Mouse (Mus musculus) midbrain, embryonic 10.5 days (tissue): Measurements from ENCODE around the gene Chrna1. TPM values are rescaled to one million over a fixed set of nuclear protein-coding genes. Genes with fewer than 3 reads are reported as not detected.
A peak's percentile ranks its signal among the peaks of the same experiment; 100 is the strongest.

ENCODE experiments used
- DNase-seq: peaks from one replicate; pipeline ENCODE4 v3.0.0-alpha.2; 2017; ENCODE audit warnings: low spot score
- H3K27ac ChIP-seq: fragments of 300-500 bp; sonication (generic); replicated peaks from 2 replicates; pipeline ENCODE4 v1.5.1; 2016; ENCODE audit warnings: mild to moderate bottlenecking
- H3K27me3 ChIP-seq: fragments of 300-500 bp; sonication (generic); 2 replicates; pipeline ENCODE4 v1.6.1; 2016; ENCODE audit warnings: low read depth, mild to moderate bottlenecking; ENCODE audit not compliant: poor library complexity, severe bottlenecking
- H3K36me3 ChIP-seq: fragments of 300-500 bp; sonication (generic); 2 replicates; pipeline ENCODE4 v1.6.1; 2016; ENCODE audit warnings: mild to moderate bottlenecking, moderate library complexity
- H3K4me1 ChIP-seq: fragments of 300-500 bp; sonication (generic); 2 replicates; pipeline ENCODE4 v1.6.1; 2016
- H3K4me3 ChIP-seq: fragments of 300-500 bp; sonication (generic); 2 replicates; pipeline ENCODE4 v1.5.1; 2016; ENCODE audit warnings: mild to moderate bottlenecking, moderate library complexity
- H3K9me3 ChIP-seq: fragments of 300-500 bp; sonication (generic); replicated peaks from 2 replicates; pipeline ENCODE4 v1.6.1; 2016; ENCODE audit warnings: mild to moderate bottlenecking
- WGBS: fragments of 180-500 bp; shearing (Covaris S2); methylation state at CpG from one replicate; pipeline ENCODE4 v1.1.7; 2016; 5-methylcytosine and 5-hydroxymethylcytosine counted together
- polyA plus RNA-seq: library from polyadenylated mRNA; unstranded; fragments of >200 nt; fragmentation: Nextera tagmentation; extraction: Ambion mirVana; gene quantifications from 2 replicates; pipeline ENCODE4 v1.2.1, GENCODE M21; 2016

Chrna1 gene
- polyA plus RNA-seq, 1 experiment from 2014 or later, result 0.84 TPM

DNA sequence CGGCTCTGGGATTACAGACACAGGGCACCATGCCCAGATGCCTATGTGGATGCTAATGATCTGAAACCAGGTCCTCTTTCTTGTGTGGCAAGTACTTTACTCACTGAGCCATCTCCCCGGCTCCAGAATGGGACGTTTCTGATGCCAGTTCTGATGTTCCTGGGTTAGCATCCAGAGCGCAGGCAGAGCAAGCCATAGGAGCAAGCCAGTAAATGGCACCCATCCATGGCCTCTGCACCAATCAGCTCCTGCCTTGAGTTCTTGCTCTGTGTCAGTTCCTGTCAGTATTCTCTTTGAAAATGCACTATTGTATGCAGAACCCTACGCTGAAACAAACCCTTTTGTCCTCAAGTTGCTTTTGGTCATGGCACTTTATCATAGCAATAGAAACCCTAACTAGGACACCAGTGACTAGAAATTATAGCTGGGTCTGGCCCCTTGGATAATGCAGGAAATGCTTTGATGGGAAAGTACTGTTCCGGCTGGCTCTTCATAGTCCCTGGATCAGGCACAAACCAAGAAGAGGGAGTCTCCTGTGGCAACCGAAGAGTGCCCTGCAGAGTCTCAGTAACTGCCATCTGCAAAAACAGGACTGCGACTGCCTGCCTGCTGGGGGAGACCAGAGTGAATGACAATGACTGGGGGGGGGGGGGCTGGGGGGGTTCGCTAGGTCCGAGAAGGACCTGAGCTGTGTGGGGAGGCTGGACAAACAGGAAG is 6.4 kb upstream of the Chrna1 start:
- Histone ChIP-seq H3K4me1 (peaks cover 35% of the 10 kb centered on the region), H3K9me3 (no peaks in the 10 kb centered on the region), H3K27me3 (peaks cover 31% of the 10 kb centered on the region), H3K27ac (no peak overlapping the region), H3K36me3 (no peaks in the 10 kb centered on the region), H3K4me3 (no peak overlapping the region)
- DNase-seq, result no peak
- 58% methylated on average over 10 of the region's 10 CpGs for WGBS

DNA sequence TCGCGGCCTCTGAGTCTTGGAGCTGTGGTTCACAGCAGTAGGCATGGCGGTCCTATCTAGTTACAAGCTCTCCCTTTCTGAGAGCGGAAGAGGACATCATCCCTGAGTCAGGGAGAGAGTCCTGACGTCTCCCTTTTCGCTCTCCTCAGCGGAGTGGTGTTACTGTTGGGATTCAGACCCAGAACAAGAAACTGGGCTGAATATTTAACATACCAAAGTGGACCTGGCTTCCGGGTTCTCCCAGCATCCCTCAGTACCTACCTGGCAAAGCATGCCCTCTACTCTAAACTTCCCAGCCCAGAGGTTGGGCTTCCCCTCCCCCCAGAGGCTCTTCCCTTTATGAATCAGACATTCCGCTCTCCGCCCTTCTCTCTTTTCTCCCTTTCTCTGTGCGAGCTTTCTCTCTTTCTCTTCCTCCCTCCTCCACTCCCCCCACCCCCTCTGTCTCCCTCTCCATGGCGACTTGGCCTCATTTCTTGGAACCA is 5.3 kb upstream of the Chrna1 start:
- H3K27ac ChIP-seq, result peak overlapping the region; percentile 57; the same call in 1 of the 2 replicates
- WGBS, result 12% methylated on average over 12 of the region's 12 CpGs
- DNase-seq, result peak; percentile 36

DNA sequence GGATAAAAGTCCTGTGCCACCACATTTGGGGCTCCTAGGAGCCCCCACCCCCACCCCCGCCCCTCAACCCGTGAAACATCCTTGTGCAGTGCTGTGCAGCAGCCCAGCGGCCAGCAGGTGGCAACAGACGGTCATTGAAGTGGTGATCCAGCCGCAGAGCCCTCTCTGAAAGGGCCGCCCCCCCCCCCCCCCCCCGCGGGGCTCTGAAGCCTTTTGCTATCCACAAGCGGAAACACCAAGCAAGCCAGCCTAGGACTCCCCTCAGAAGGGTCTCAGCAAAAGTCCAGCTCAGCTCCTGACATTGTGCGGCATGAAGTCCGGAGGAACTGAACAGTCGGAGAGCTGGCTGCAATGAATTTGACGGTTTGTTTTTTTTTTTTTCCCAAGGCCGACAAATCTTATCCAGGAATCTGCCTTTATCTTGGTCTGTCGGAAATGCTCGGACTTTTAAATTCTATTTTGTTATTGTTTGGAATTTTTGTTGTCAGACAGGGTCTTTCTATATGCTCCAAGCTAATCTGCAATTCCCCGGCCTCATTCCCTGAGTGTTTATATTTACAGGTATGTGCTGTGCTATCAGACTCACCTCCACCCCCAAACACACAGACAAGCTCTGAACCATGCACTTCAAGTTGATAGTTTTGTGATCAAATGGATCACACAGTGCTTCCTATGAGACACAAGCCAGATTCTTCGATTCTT is 4.7 kb upstream of the Chrna1 start:
- Histone ChIP-seq H3K9me3 (no peaks in the 10 kb centered on the region), H3K4me3 (peak overlapping the region; percentile 56), H3K27me3 (peaks cover 21% of the 10 kb centered on the region), H3K4me1 (peaks cover 24% of the 10 kb centered on the region), H3K36me3 (no peaks in the 10 kb centered on the region), H3K27ac (peak overlapping the region; percentile 57)
- WGBS, result 3% methylated on average over 18 of the region's 18 CpGs
- peak; percentile 87 for DNase-seq

More for the DNA sequence above, 5.3 kb upstream of the Chrna1 start:
- Histone ChIP-seq H3K4me1 (peaks cover 29% of the 10 kb centered on the region), H3K4me3 (peak overlapping the region; percentile 56), H3K27me3 (peaks cover 22% of the 10 kb centered on the region), H3K9me3 (no peaks in the 10 kb centered on the region), H3K36me3 (no peaks in the 10 kb centered on the region)

DNA sequence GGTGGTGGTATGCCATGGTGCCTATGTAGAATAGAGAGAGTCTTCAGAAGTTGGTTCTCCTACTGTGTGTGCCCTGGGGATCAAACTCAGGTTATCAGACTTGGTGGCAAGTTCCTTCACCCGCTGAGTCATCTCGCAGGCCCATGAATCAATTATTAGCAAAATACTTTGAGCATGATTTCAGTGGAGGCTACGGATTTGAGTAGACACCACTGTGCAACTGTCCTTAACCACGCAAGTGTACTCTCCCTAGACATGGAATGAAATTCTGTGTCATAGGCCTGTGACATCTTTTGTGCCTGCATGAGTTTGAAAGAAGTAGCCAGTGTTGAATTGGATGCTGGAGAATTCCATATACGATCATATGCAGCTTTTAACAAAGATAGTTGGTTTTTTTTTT is 582 bp upstream of the Chrna1 start:
- H3K4me1 ChIP-seq, result peaks cover 15% of the 10 kb centered on the region
- peaks cover 3% of the 10 kb centered on the region; the same call in 1 of the 2 replicates for H3K27me3 ChIP-seq
- 93% methylated on average over 5 of the region's 5 CpGs for WGBS
- no peak for DNase-seq
- H3K27ac ChIP-seq, result no peak overlapping the region
- no peaks in the 10 kb centered on the region for H3K36me3 ChIP-seq
- no peak overlapping the region for H3K4me3 ChIP-seq
- H3K9me3 ChIP-seq, result no peaks in the 10 kb centered on the region

DNA sequence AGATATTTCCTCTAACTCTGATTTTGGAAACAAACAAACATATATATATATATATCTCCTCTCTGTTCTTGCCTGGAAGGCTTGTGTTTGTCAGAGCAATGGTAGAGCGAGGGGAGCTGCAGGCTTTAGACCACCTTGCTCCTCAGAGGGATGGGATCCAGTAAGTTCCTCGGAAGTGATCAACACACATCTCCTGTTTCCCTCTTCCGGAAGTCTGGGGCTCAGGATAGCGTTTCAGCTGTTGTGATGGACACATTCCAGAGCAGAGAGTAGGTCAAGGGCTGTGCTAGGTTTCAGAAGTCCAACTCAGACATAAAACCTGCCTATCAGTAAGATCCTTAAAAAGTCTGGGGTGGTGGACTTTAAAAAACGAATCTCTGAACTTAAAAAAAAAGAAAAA is 970 bp downstream of the Chrna1 start:
- 67% methylated on average over 5 of the region's 5 CpGs for WGBS
- Histone ChIP-seq H3K27ac (no peak overlapping the region), H3K9me3 (no peaks in the 10 kb centered on the region), H3K4me3 (no peak overlapping the region), H3K27me3 (no peaks in the 10 kb centered on the region), H3K4me1 (no peaks in the 10 kb centered on the region), H3K36me3 (no peaks in the 10 kb centered on the region)
- DNase-seq, result no peak

DNA sequence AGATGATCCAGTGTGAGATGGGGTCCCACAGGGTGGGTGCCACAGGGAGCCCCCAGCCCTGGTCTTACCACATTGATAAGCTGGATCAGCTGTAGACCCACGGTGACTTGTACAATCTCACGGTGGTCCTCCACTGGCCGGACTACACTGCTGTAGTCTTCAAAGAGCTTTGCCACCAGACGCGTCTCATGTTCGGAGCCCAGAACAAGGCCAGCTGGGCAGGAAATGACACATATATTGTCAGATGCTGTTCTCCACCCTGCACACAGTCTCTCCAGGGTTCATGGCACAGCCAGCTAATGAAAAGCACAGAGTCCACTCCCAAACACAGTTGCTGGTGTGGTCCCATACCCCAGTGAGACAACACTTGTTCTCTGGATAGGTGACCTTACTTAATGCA is 5.7 kb downstream of the Chrna1 start:
- H3K36me3 ChIP-seq, result no peaks in the 10 kb centered on the region
- DNase-seq, result no peak
- H3K4me1 ChIP-seq, result peaks cover 8% of the 10 kb centered on the region; the same call in 1 of the 2 replicates
- H3K27ac ChIP-seq, result no peak overlapping the region
- no peak overlapping the region for H3K4me3 ChIP-seq
- H3K9me3 ChIP-seq, result no peaks in the 10 kb centered on the region
- H3K27me3 ChIP-seq, result no peaks in the 10 kb centered on the region
- 87% methylated on average over 6 of the region's 6 CpGs for WGBS

DNA sequence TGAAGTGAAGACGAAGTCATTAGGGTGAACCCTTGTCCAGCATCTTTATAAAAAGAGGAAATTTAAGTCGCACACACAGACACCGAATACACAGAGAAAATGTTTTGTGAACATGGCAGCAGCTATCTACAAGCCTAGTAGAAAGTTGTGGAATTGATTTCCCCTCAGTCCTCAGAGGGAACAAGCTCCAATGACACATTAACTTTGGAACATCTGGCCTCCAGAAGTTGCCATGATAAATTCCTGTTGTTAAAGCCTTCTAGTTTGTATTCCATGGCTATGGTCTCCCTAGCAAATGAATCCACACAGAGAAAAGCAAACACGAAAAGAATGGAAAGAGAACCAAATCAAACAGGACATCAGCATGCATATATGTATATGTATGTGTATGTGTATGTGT is 6.6 kb downstream of the Chrna1 start:
- Histone ChIP-seq H3K27ac (no peak overlapping the region), H3K9me3 (no peaks in the 10 kb centered on the region), H3K36me3 (no peaks in the 10 kb centered on the region), H3K4me3 (no peak overlapping the region), H3K4me1 (peaks cover 8% of the 10 kb centered on the region; the same call in 1 of the 2 replicates), H3K27me3 (no peaks in the 10 kb centered on the region)
- WGBS, result 87% methylated on average over 4 of the region's 4 CpGs
- no peak for DNase-seq

DNA sequence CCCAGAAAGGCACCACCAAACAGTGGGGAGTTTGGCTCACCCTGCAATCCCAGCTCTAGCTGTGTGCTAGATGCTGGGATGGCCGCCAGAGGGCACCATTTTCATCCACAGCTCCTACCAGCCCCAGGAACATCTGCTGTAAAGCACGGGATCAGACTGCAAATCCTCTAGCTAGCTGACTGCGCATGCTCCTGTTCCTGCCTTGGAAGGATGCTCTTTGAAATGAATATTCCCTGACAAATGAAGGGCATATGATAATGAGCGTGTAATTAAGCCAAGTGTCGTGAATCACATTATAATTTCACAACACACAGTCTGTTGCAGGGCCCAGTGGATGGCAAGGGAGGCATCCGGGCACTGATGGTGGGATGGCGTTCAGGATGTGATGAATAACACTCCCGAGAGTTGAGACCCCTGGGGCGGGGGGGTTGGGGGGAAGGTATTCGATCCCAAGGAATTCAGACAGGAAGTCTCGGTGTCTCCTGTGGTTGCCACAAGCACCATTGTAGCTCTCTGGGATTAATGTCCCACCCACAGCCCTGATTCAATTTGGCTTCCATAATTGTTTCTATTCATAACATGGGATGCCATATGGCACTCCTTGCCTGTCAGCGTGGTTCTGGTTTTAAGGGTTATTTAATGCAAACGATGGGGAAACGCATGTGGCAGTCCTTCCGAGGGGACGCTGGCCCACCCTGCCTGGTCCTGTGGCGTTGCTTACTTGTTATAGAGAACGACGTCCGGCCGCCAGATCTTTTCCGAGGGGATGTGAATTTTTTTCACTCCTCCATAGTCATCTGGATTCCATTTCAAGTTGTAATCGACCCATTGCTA is 7.4 kb downstream of the Chrna1 start:
- no peaks in the 10 kb centered on the region for H3K36me3 ChIP-seq
- peak overlapping the region; percentile 49 for H3K4me3 ChIP-seq
- H3K27me3 ChIP-seq, result no peaks in the 10 kb centered on the region
- peak overlapping the region; percentile 72 for H3K27ac ChIP-seq
- peaks cover 8% of the 10 kb centered on the region; the same call in 1 of the 2 replicates for H3K4me1 ChIP-seq
- H3K9me3 ChIP-seq, result no peaks in the 10 kb centered on the region
- 41% methylated on average over 23 of the region's 23 CpGs for WGBS
- DNase-seq, result peak; percentile 85

DNA sequence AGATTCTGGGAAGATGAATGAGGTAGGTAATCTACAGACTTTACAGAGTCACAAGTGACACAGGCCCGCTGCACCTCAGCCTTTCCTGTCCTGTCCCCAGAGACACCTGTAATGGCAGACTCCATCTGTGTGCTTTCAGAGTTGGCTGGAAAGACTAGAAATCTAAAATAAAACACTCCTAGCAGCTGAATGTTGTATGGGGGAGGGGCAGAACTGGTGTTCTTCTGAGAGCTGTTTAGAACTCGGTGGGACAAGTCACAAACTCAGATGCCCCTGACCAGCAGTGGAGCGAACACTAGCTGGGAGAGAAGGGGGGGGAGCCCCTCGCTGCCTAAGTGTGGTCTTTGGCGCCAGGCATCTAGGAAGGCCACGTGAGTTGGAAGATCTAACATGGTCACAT is 8.2 kb downstream of the Chrna1 start:
- no peak for DNase-seq
- no peak overlapping the region for H3K4me3 ChIP-seq
- H3K4me1 ChIP-seq, result peaks cover 8% of the 10 kb centered on the region; the same call in 1 of the 2 replicates
- no peaks in the 10 kb centered on the region for H3K27me3 ChIP-seq
- no peaks in the 10 kb centered on the region for H3K36me3 ChIP-seq
- 68% methylated on average over 6 of the region's 6 CpGs for WGBS
- H3K9me3 ChIP-seq, result no peaks in the 10 kb centered on the region
- no peak overlapping the region for H3K27ac ChIP-seq

DNA sequence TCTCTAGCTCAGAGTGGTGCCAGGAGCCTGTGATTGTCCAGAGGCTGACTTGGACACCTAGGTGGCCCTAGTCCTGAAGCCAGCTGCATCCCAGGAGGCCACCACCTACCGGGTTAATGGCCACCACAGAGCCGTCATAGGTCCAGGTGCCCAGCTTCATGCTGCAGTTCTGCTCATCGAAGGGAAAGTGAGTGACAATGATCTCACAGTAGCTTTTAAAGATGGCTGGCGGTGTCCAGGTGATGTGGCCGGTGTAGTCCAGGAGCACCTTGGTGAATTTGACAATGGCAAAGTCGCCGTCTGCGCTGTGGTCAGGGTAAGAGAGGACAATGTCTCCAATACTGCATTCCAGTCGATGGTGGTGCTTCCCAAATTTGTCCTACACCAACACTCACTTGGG is 8.8 kb downstream of the Chrna1 start:
- H3K4me1 ChIP-seq, result peaks cover 12% of the 10 kb centered on the region
- WGBS, result 95% methylated on average over 9 of the region's 9 CpGs
- no peaks in the 10 kb centered on the region for H3K27me3 ChIP-seq
- H3K27ac ChIP-seq, result no peak overlapping the region
- H3K4me3 ChIP-seq, result no peak overlapping the region
- H3K9me3 ChIP-seq, result no peaks in the 10 kb centered on the region
- no peaks in the 10 kb centered on the region for H3K36me3 ChIP-seq
- no peak for DNase-seq

DNA sequence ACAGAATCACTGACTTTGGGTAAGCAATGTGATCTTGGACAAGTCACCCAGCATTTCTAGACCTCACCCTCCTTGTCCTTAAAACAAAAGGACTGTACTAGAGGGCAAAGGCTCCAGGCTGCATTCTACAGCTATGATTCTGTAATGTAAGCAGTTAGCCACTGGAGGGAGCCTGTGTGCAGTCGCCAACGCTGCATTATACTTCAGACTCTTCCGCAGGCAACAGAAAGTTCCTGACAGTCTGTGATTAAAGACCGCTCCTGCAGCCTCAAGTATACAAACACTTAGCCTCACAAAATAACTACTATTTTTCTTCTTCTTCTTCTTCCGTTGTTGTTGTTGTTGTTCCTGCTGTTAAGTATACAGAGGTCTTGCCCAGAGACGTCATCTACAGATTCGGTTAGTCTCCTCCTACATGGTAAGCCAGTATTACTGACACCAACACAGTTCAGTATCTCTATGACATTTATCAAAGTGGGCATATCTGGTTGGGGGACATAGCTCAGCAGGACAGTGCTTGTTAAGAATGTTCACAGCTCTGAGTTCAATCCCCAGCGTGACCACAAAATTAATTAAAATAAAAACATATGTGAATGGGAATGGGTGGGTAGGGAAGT is 13.0 kb downstream of the Chrna1 start:
- WGBS, result 26% methylated on average over 8 of the region's 8 CpGs
- Histone ChIP-seq H3K27me3 (no peaks in the 10 kb centered on the region), H3K27ac (no peak overlapping the region), H3K4me1 (peaks cover 10% of the 10 kb centered on the region), H3K36me3 (no peaks in the 10 kb centered on the region), H3K4me3 (peak overlapping the region; percentile 28; the same call in 1 of the 2 replicates), H3K9me3 (no peaks in the 10 kb centered on the region)
- peak; percentile 39 for DNase-seq

DNA sequence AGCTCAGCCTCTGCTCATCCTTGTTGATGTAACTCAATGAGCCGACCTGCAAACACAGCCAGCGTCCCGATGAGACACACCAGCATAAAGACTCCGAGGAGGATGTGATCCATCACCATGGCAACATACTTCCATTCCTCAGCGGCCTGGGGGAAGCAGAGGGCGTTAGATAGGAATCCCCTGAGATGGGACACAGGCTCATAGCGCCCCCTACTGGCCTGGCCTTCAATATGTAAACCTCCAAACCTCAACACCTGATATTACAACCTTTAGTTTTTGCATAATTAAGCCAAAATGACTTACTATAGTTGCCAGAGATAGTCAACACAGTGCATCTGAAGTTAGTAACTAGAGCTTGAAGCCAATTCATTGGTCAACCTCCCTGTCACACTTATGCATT is 14.0 kb downstream of the Chrna1 start:
- no peak overlapping the region for H3K27ac ChIP-seq
- no peaks in the 10 kb centered on the region for H3K9me3 ChIP-seq
- WGBS, result 19% methylated on average over 7 of the region's 7 CpGs
- 0 out of 2 replicates have a peak, but pooled peaks cover 4% of the 10 kb centered on the region for H3K27me3 ChIP-seq
- peaks cover 19% of the 10 kb centered on the region for H3K4me1 ChIP-seq
- no peak overlapping the region for H3K4me3 ChIP-seq
- peak; percentile 51 for DNase-seq
- H3K36me3 ChIP-seq, result no peaks in the 10 kb centered on the region
